Mouse (Mus musculus): ENCODE data around the gene Gm47995. TPM values are rescaled to one million over a fixed set of nuclear protein-coding genes. Genes with fewer than 3 reads are reported as not detected.
"Not testable (repeated sequence)": the region's sequence is repeated elsewhere in the genome, so short reads cannot be mapped to it uniquely, and the experiment has no call there.

Gene Gm47995
- total RNA-seq, 1 experiment from 2014 or later = not detected

DNA sequence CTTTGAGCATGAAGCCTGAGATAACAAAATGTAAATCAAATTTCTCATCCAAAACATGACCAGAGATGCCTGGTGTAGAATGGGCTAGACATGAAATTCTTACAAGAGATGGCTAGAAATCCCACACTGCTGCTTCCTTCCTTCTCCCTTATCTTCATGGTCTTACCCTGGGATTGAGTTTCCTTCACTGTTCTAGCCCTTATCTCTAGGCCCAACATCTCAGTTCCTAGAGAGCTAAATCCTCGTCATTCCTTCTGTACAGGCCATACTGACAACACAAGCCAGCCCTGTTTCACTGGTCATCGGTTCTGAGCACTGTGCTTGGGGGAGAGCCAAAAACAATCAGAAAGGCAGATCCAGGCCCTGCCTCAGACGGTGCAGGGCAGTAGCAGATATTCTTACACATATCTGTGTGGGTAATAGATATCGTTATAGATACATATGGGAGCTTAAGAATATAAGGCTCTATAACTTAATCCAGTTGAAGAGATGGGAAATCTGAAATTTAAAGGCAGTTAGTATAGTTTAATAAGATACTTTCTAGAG lies 11.3 kb upstream of the Gm47995 start:
- not testable (repeated sequence) for DNase-seq

GRCm38 (mm10) chr1:151188469-151188868 lies 9.8 kb upstream of the Gm47995 start:
- DNase-seq = no peak

- DNase-seq = not testable (repeated sequence)
Measured at GRCm38 (mm10) chr1:151192075-151192474, 6.2 kb upstream of the Gm47995 start, which contains the start of gene Gm8947. Gene Gm8947, plus strand, starts transcription at chr1:151192376.

- DNase-seq = not testable (repeated sequence)
Measured at GRCm38 (mm10) chr1:151192739-151193138, 5.5 kb upstream of the Gm47995 start.

GRCm38 (mm10) chr1:151195986-151196385 lies 2.3 kb upstream of the Gm47995 start:
- DNase-seq = not testable (repeated sequence)

GRCm38 (mm10) chr1:151196690-151197089 lies 1.6 kb upstream of the Gm47995 start:
- not testable (repeated sequence) for DNase-seq

DNA sequence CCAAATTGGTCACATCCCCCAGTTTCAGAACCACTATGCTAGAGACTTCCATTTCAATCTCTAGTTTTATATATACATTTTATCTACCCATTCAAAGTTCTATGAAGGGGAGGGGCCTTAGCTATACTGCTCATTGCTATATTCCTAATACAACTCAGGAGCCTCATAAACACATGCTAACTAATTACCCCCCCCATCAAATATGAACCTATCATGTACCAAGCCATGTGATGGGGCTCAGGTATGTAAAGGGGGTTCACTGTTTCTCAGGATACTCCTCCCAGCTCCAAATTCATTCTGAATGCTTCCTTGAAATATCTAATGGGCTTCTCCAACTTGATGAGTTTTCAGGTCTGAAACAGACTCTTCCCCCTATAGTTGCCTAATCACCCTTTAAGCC lies 2.4 kb downstream of the Gm47995 start:
- not testable (repeated sequence) for DNase-seq

- not testable (repeated sequence) for DNase-seq
Measured at GRCm38 (mm10) chr1:151202771-151203170, 4.5 kb downstream of the Gm47995 start.

GRCm38 (mm10) chr1:151203818-151204217 lies 5.6 kb downstream of the Gm47995 start, which contains the start of gene 3110040M04Rik:
Gene 3110040M04Rik, plus strand, starts transcription at chr1:151204121.
- not testable (repeated sequence) for DNase-seq

DNA sequence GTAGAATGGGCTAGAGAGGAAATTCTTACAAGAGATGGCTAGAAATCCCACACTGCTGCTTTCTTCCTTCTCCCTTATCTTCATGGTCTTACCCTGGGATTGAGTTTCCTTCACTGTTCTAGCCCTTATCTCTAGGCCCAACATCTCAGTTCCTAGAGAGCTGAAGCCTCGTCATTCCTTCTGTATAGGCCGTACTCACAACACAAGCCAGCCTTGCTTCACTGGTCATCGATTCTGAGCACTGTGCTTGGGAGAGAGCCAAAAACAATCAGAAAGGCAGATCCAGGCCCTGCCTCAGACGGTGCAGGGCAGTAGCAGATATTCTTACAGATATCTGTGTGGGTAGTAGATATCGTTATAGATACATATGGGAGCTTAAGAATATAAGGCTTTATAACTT lies 10.2 kb downstream of the Gm47995 start:
- not testable (repeated sequence) for DNase-seq

DNA sequence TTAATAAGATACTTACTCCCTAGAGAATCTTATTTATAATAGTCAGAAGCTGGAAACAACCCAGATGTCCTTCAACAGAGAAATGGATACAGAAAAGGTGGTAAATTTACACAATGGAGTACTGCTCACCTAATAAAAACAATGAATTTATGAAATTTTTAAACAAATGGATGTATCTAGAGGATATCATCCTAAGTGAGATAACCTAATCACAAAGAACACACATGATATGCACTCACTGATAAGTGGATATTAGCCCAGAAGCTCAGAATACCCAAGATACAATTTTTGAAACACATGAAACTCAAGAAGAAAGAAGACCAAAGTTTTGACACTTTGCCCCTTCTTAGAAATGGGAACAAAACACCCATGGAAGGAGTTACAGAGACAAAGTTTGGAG lies 10.7 kb downstream of the Gm47995 start:
- not testable (repeated sequence) for DNase-seq

DNA sequence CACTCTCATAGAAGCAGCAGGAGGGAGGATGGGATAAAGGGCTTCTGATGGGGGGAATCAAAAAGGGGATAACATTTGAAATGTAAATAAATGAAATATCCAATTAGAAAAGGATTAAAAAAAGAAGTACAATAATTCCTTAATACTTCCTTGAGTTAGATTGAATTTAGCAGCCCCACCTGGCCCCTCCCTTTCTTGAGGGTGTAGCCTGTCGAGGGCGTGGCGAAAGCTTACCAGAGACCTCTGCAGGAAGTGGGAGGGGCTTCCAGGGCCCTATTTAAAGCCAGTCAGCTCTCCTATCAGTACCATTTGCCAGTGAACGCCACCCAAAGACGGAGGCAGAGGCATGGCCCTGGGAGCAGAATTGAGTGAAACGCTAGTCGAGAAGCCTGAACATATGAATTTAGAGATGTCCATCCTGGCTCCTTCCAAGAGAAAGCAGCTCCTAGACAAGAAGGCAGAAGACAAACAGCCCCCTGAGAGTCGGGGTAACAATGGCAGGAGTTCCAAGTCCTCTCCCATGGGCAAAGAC lies 11.6 kb downstream of the Gm47995 start, which contains the start of gene Gm47996:
Gm47996 (plus strand) TSS at position 308 of the 532 bp plus-strand sequence.
- DNase-seq = not testable (repeated sequence)

DNA sequence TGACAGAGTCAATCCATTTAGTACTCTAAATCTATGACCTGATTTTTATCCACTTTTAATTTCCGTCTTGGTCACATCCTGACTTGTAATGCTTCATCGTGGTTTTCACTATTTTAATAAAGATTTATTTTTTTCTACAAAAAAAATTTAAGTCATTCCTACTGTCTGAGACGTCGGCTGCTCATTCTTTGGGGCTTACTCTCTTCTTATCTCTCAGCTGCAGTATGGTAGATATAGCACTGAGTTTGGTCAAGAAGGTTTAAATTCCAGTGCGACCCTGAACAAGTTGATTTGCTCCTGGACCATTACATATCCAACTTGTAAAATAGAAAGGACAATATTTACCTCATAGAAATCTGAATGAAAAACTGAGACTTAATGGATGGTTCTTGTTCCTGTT lies 13.4 kb downstream of the Gm47995 start:
- DNase-seq = not testable (repeated sequence)

GRCm38 (mm10) chr1:151214862-151215261 lies 16.6 kb downstream of the Gm47995 start:
- no peak for DNase-seq

DNA sequence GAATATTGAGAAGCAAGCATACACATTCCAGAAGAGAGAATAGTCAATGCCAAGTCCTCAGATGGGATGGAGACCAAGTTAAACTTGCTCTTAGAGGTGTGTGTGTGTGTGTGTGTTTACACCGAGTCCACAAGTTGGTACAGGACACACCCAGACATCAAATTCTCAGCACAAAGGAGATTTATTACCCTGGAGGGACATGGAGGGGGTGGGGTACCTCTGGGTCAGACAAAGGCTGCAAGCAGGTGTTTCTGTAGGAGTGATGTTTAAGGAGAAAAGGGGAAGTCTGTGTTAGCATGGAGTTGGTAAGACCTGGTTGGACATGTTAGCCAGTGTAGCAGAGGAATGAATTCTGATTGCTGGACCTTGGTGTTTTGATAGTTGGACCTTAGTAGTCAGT lies 17.7 kb downstream of the Gm47995 start:
- no peak for DNase-seq

DNA sequence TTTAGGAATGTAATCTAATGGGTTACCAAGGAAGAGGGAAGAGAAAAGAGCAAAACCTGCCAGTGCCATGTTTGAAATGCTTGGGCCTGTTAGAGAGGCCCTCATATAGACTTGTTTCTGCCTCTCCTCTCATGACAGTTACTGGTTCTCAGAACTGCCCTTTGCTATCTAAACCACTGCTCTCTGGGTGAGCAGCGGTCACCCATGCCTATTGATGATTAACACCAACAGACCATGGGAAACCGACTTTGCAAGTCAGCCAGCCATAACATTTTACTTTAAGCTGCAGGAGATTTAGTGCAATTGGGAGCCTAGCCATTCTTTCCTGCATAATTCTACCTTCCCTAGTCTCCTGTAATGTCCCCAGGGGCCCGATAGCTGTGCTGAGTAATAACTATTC lies 18.2 kb downstream of the Gm47995 start:
- no peak for DNase-seq

GRCm38 (mm10) chr1:151219045-151219444 lies 20.8 kb downstream of the Gm47995 start:
- no peak for DNase-seq

GRCm38 (mm10) chr1:151220098-151220497 lies 21.9 kb downstream of the Gm47995 start:
- DNase-seq = no peak

GRCm38 (mm10) chr1:151222561-151223267 lies 24.5 kb downstream of the Gm47995 start:
- DNase-seq = no peak

- DNase-seq = no peak
Measured at GRCm38 (mm10) chr1:151223377-151223776, 25.1 kb downstream of the Gm47995 start.

DNA sequence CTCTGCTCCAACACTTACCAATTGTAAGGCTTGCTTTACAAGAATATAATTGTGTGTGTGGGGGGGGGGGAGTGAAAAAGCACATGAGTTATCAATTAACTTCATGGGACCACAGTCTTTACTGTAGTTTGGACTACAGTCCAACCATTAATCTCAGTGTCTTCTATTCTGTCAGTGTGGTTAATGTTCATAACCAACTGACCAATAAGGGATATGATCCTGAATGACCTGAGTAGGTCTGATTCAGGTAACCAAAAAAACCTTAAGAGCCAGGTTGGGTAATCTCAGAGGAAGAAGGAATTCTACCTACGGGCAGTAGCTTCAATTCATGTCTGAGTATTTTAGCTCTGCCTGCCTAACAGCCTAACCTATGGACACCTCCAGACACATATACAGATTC lies 26.3 kb downstream of the Gm47995 start:
- no peak for DNase-seq

DNA sequence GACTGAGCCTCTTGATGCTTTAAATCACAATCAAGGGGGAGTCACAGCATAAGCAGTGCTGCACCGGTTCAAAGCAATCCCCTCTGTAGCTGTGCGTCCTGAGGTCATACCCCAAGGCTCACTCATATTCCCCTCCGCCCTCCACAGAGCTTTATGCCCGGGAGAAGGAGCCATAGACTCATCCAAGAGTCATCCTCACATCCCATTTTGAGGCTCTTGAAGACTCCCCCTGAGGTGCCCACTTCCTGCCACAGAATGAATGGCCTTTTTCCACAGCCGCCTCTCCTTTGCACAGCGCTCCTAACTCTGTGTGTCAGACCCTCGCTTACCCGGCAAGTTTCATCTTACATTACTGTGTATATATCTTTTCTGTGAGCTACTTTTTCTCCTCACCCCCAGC lies 29.3 kb downstream of the Gm47995 start:
- DNase-seq = no peak

GRCm38 (mm10) chr1:151228320-151228989 lies 30.2 kb downstream of the Gm47995 start:
- DNase-seq = no peak

Measured in adrenal gland, postnatal 25 days (tissue).